Mouse (Mus musculus) neural tube, embryonic 15.5 days (tissue): ENCODE results near the gene Kmt5c. TPM values are rescaled to one million over a fixed set of nuclear protein-coding genes. Genes with fewer than 3 reads are reported as not detected.
A peak's percentile ranks its signal among the peaks of the same experiment; 100 is the strongest.

Experiments
- ATAC-seq: fragments of 200-750 bp; cut with Nextera tagmentation; 2 replicates; pipeline ENCODE4 v1.8.0; 2017; ENCODE audit warnings: mild to moderate bottlenecking, moderate TSS enrichment, moderate library complexity; ENCODE audit not compliant: low FRiP score
- H3K27ac ChIP-seq: fragments of 300-500 bp; sonication (generic); replicated peaks from 2 replicates; pipeline ENCODE4 v1.5.1; 2015; ENCODE audit warnings: mild to moderate bottlenecking, inconsistent platforms
- H3K27me3 ChIP-seq: fragments of 300-500 bp; sonication (generic); replicated peaks from 2 replicates; pipeline ENCODE4 v1.6.1; 2015; ENCODE audit warnings: inconsistent platforms
- H3K36me3 ChIP-seq: fragments of 300-500 bp; sonication (generic); 2 replicates; pipeline ENCODE4 v1.6.1; 2015; ENCODE audit warnings: inconsistent platforms
- H3K4me1 ChIP-seq: fragments of 300-500 bp; sonication (generic); 2 replicates; pipeline ENCODE4 v1.6.1; 2015; ENCODE audit warnings: inconsistent platforms
- H3K4me2 ChIP-seq: fragments of 300-500 bp; sonication (generic); 2 replicates; pipeline ENCODE4 v1.6.1; 2015; ENCODE audit warnings: inconsistent platforms, mild to moderate bottlenecking, moderate library complexity
- H3K4me3 ChIP-seq: fragments of 300-500 bp; sonication (generic); replicated peaks from 2 replicates; pipeline ENCODE4 v1.5.1; 2015; ENCODE audit warnings: mild to moderate bottlenecking, inconsistent platforms
- H3K9ac ChIP-seq: fragments of 300-500 bp; sonication (generic); replicated peaks from 2 replicates; pipeline ENCODE4 v1.6.1; 2015; ENCODE audit warnings: mild to moderate bottlenecking, inconsistent platforms
- H3K9me3 ChIP-seq: fragments of 300-500 bp; sonication (generic); replicated peaks from 2 replicates; pipeline ENCODE4 v1.6.1; 2016; ENCODE audit warnings: inconsistent platforms
- WGBS: fragments of 180-500 bp; shearing (Covaris S2); methylation state at CpG from one replicate; pipeline ENCODE4 v1.1.7; 2015; ENCODE audit warnings: mixed read lengths; 5-methylcytosine and 5-hydroxymethylcytosine counted together
- polyA plus RNA-seq: library from polyadenylated mRNA; unstranded; fragments of >200 nt; fragmentation: Nextera tagmentation; extraction: Ambion mirVana; gene quantifications from 2 replicates; pipeline ENCODE4 v1.2.1, GENCODE M21; 2015

Kmt5c gene
- polyA plus RNA-seq, 1 experiment from 2014 or later = 56.9 TPM

DNA sequence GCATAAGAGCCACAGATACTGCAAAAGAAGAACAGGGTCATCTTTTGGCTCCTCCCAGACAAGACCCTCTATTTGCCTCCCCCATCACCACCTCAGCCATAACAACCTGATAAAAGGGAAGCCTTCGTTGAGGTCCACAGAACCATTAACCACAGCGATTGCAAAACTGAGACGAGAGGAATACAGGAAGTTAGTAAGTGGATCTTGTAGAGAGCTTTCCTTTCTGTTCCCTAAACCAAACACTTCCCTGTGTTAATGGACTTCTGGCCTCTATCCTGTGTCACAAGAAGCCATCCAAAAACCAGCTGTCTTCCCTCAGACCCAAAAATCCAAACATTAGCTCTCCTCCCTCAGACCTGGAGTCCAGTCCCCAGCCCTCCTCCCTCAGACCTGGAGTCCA, 15.6 kb upstream of the Kmt5c start:
- H3K9ac ChIP-seq = no peak overlapping the region
- ATAC-seq = no peak
- WGBS = 75% methylated on average over 3 of the region's 3 CpGs
- no peak overlapping the region for H3K4me3 ChIP-seq
- H3K4me2 ChIP-seq = no peak overlapping the region; the same call in 1 of the 2 replicates
- H3K27ac ChIP-seq = no peak overlapping the region
- H3K4me1 ChIP-seq = 0 out of 2 replicates have a peak, but pooled peaks cover 2% of the 10 kb centered on the region
- H3K27me3 ChIP-seq = 0 out of 2 replicates have a peak, but pooled peaks cover 4% of the 10 kb centered on the region
- no peaks in the 10 kb centered on the region for H3K36me3 ChIP-seq
- no peaks in the 10 kb centered on the region for H3K9me3 ChIP-seq

DNA sequence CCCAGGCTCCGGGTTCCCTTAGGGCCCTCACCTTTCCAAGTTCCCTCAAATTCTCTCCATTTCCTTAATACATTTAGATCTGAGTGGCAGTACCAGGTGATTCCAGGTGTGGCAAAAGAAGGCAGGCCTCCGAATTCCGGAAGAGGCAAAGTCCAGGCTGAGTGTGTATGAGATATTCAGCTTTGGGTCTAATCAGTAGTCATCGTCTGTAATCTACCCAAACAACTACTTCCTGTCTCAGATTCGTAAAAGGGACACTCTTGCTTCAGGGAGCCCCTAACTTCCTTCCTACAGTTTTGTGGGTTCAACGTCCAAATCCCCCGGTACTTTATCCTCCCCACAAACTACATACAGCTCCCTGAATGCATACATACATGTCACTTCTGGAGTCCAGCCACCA, 14.7 kb upstream of the Kmt5c start, which contains the start of gene Tmem150b:
Gene Tmem150b, minus strand, starts transcription at position 81 of the 400 bp plus-strand sequence.
- no peak within 1 kb of the TSS for H3K4me3 ChIP-seq
- H3K36me3 ChIP-seq = no peaks in the 10 kb centered on the region
- 88% methylated on average over 7 of the region's 7 CpGs for WGBS
- no peak for ATAC-seq
- H3K27ac ChIP-seq = no peak within 1 kb of the TSS
- H3K4me2 ChIP-seq = peak within 1 kb of the TSS; percentile 58; the same call in 1 of the 2 replicates
- no peaks in the 10 kb centered on the region for H3K9me3 ChIP-seq
- 0 out of 2 replicates have a peak, but pooled peaks cover 2% of the 10 kb centered on the region for H3K4me1 ChIP-seq
- 0 out of 2 replicates have a peak, but pooled peaks cover 4% of the 10 kb centered on the region for H3K27me3 ChIP-seq
- no peak within 1 kb of the TSS for H3K9ac ChIP-seq

GRCm38 (mm10) chr7:4731090-4731489, 8.8 kb upstream of the Kmt5c start:
- no peaks in the 10 kb centered on the region for H3K36me3 ChIP-seq
- H3K4me3 ChIP-seq = no peak overlapping the region
- H3K9me3 ChIP-seq = no peaks in the 10 kb centered on the region
- no peak overlapping the region for H3K9ac ChIP-seq
- ATAC-seq = no peak
- H3K27me3 ChIP-seq = no peaks in the 10 kb centered on the region
- H3K4me2 ChIP-seq = no peak overlapping the region
- no peak overlapping the region for H3K27ac ChIP-seq
- 87% methylated on average over 5 of the region's 5 CpGs for WGBS
- H3K4me1 ChIP-seq = no peaks in the 10 kb centered on the region

- H3K9ac ChIP-seq = no peak overlapping the region
- H3K27me3 ChIP-seq = no peaks in the 10 kb centered on the region
- H3K4me2 ChIP-seq = no peak overlapping the region
- no peaks in the 10 kb centered on the region for H3K36me3 ChIP-seq
- no peaks in the 10 kb centered on the region for H3K9me3 ChIP-seq
- no peak for ATAC-seq
- 74% methylated on average over 6 of the region's 6 CpGs for WGBS
- H3K4me3 ChIP-seq = no peak overlapping the region
- no peak overlapping the region for H3K27ac ChIP-seq
- H3K4me1 ChIP-seq = no peaks in the 10 kb centered on the region
These were observed 6.9 kb upstream of the Kmt5c start for GRCm38 (mm10) chr7:4732968-4733392.

GRCm38 (mm10) chr7:4739041-4739543, 823 bp upstream of the Kmt5c start:
- no peaks in the 10 kb centered on the region for H3K27me3 ChIP-seq
- peak overlapping the region; percentile 36; the same call in 1 of the 2 replicates for H3K9ac ChIP-seq
- peak overlapping the region; percentile 89 for H3K4me2 ChIP-seq
- H3K27ac ChIP-seq = peak overlapping the region; percentile 84
- no peaks in the 10 kb centered on the region; the same call in 1 of the 2 replicates for H3K36me3 ChIP-seq
- no peak for ATAC-seq
- peaks cover 43% of the 10 kb centered on the region for H3K4me1 ChIP-seq
- peak overlapping the region; percentile 81 for H3K4me3 ChIP-seq
- WGBS = 42% methylated on average over 10 of the region's 10 CpGs
- H3K9me3 ChIP-seq = no peaks in the 10 kb centered on the region

- Histone ChIP-seq H3K4me1 (peaks cover 43% of the 10 kb centered on the region), H3K4me2 (peak overlapping the region; percentile 89), H3K27me3 (no peaks in the 10 kb centered on the region), H3K27ac (peak overlapping the region; percentile 96), H3K9me3 (no peaks in the 10 kb centered on the region), H3K36me3 (peaks cover 3% of the 10 kb centered on the region; the same call in 1 of the 2 replicates), H3K9ac (peak overlapping the region; percentile 92), H3K4me3 (peak overlapping the region; percentile 81)
- WGBS = under 1% methylated on average over 14 of the region's 14 CpGs
- ATAC-seq = peak; percentile 45
These were observed 403 bp downstream of the Kmt5c start for GRCm38 (mm10) chr7:4740309-4740727.

DNA sequence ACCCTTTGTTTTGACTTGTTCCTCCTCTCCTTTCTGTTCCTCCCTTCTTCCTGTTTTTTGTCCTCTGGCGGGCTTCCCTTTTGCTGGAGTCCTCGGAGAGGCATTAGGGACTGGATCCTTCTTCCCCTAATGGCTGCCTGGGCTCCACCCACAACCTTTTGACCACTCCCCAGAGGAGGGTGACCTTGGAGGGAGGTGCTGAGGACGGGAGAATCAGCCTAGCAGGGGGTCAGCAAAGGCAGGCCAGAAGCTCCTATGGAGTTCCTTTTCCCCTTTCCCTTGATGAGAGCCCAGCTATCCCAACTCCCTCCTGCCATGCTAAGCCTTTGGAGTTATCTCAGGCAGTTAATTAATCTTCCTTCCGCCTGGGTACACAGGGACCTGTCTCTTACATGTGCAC, 1.2 kb downstream of the Kmt5c start:
- peak overlapping the region; percentile 89 for H3K4me2 ChIP-seq
- peak overlapping the region; percentile 96 for H3K27ac ChIP-seq
- no peaks in the 10 kb centered on the region for H3K9me3 ChIP-seq
- no peak for ATAC-seq
- no peaks in the 10 kb centered on the region for H3K27me3 ChIP-seq
- H3K4me3 ChIP-seq = peak overlapping the region; percentile 81
- WGBS = 3% methylated on average over 4 of the region's 4 CpGs
- peaks cover 43% of the 10 kb centered on the region for H3K4me1 ChIP-seq
- H3K9ac ChIP-seq = peak overlapping the region; percentile 92
- H3K36me3 ChIP-seq = peaks cover 11% of the 10 kb centered on the region

GRCm38 (mm10) chr7:4741672-4742481, 2.0 kb downstream of the Kmt5c start:
- ATAC-seq = no peak
- H3K27ac ChIP-seq = peak overlapping the region; percentile 96
- H3K36me3 ChIP-seq = peaks cover 18% of the 10 kb centered on the region
- H3K9me3 ChIP-seq = no peaks in the 10 kb centered on the region
- peak overlapping the region; percentile 89 for H3K4me2 ChIP-seq
- 82% methylated on average over 21 of the region's 21 CpGs for WGBS
- peaks cover 43% of the 10 kb centered on the region for H3K4me1 ChIP-seq
- H3K4me3 ChIP-seq = peak overlapping the region; percentile 81
- peak overlapping the region; percentile 92 for H3K9ac ChIP-seq
- no peaks in the 10 kb centered on the region for H3K27me3 ChIP-seq

DNA sequence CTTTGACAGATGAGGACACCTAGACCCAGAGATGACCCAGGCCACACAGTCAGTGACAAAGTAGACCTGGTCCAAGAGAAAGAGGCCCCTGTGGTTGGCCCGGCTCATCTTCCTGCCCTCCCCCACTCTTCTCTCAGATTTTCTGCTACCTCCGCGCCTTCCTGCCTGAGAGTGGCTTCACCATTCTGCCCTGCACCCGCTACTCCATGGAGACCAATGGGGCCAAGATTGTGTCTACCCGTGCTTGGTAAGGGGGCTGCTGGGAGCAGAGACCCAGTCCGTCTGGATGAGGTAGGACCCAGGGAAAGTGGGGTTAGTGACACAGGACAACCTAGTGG, 2.5 kb downstream of the Kmt5c start:
- H3K27me3 ChIP-seq = no peaks in the 10 kb centered on the region
- H3K4me3 ChIP-seq = no peak overlapping the region
- H3K4me1 ChIP-seq = peaks cover 43% of the 10 kb centered on the region
- H3K4me2 ChIP-seq = no peak overlapping the region
- no peak overlapping the region for H3K27ac ChIP-seq
- WGBS = 92% methylated on average over 6 of the region's 6 CpGs
- H3K9me3 ChIP-seq = no peaks in the 10 kb centered on the region
- H3K36me3 ChIP-seq = peaks cover 21% of the 10 kb centered on the region
- no peak overlapping the region for H3K9ac ChIP-seq
- no peak for ATAC-seq

- Histone ChIP-seq H3K36me3 (peaks cover 21% of the 10 kb centered on the region), H3K9me3 (no peaks in the 10 kb centered on the region), H3K4me2 (no peak overlapping the region), H3K4me3 (no peak overlapping the region), H3K9ac (no peak overlapping the region), H3K27ac (no peak overlapping the region), H3K27me3 (no peaks in the 10 kb centered on the region), H3K4me1 (peaks cover 42% of the 10 kb centered on the region)
- no peak for ATAC-seq
- 86% methylated on average over 2 of the region's 2 CpGs for WGBS
These were observed 3.4 kb downstream of the Kmt5c start for GRCm38 (mm10) chr7:4743354-4743753.

- H3K4me2 ChIP-seq = no peak overlapping the region
- H3K4me3 ChIP-seq = no peak overlapping the region
- H3K4me1 ChIP-seq = peaks cover 31% of the 10 kb centered on the region
- H3K27me3 ChIP-seq = no peaks in the 10 kb centered on the region
- H3K27ac ChIP-seq = no peak overlapping the region
- no peak overlapping the region for H3K9ac ChIP-seq
- WGBS = over 99% methylated on average over 6 of the region's 6 CpGs
- no peaks in the 10 kb centered on the region for H3K9me3 ChIP-seq
- peaks cover 24% of the 10 kb centered on the region for H3K36me3 ChIP-seq
- ATAC-seq = no peak
These were observed 5.0 kb downstream of the Kmt5c start for GRCm38 (mm10) chr7:4744886-4745285.
